Mouse (Mus musculus) kidney, adult 11 months (tissue): ENCODE measurements around the gene Tceal5.
A peak's percentile ranks its signal among the peaks of the same experiment; 100 is the strongest.
"Not testable (repeated sequence)": the region's sequence is repeated elsewhere in the genome, so short reads cannot be mapped to it uniquely, and the experiment has no call there.

ENCODE experiments used
- DNase-seq: peaks from one replicate; pipeline ENCODE4 v3.0.0; 2022

The Tceal5 gene

DNA sequence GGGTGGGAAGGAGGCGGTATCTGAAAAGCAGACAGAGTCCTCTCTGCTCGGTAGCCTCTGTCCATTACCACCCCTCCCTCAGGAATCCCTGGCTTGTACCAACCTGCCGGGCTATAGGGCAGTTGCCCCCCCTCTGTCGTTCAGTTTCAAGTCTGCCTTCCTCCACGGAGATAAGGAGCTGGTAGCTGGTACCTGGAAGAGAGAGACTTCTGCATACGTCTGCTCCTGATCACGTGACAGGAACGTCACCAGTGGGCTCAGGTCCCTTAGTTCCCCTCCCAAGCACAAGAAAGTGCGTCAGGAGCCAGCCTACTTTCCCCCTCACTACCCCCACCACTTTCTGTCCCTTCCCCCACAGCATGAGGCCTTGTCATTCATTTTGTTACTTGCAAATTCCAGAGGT lies at the start of gene Tceal5:
Tceal5 (minus strand) TSS at position 213 of the 403 bp plus-strand sequence.
- no peak for DNase-seq

DNA sequence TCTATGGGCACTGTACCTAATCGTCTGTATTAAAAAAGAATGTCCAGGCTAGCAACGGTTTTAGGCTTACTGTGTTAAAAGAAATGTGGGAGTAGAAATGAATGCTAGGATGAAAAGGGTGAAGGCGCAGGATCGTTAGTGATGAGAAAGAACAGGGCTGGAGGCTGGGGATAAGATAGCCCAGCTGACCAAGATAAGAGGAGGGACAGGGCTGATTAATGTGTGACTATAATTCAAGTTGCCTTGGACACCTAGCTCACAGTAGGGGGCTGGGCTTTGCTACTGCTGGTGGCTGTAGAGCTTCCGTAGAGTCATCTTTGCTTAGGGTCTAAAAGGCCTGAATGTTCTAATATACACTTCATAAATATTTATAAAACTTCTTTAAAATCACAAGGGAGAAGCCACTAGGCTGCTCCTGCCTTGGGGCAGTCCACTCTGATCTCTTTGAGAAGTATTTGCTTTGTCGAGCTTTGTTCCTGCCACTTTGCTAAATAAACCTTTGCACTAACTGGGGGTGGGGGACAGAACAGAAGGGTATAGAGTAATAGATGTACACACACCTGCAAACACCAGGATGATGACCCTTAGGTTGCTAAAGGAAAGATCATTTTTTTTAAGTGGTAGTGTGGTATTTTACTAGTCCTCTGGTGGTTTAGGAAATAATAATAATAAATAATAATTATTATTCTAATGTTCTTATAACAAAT lies 48.5 kb upstream of the Tceal5 start:
- DNase-seq, result no peak

DNA sequence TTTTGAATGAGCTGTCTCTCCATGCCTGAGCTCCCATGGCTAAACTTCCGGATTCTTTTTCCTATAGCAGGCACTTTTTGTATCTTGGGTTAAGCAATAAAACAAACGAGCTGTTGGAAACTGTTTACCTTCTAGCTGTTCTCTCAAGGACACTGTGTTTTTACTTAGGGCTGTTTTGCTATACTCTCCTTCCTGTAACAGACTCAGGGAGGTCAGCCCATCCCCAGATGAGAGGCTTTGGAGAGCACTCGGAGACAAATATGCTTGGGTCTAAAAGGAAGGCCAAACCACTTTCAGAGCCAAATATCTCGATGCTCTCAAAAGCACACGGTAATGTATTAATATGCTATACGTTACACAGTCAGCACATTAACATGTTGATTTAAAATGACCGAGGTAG lies 46.0 kb upstream of the Tceal5 start:
- no peak for DNase-seq

DNA sequence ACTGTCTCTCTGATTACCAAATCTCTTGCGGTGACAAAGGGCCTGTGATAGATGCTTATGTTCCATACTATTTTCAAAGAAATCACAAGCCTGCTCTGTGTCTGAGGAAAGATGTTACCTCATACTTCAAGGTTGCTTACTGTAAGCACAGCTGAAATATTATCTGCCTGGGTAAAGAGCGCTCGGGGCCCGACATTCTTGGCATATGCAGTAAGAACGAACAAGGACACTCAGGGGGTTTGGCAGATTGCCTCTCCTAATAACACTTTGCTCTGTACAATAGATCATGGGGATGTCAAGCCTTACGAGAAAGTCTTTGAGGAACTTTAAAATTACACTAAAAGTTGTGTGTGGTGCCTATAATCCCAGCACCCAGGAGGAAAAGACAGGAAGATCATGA lies 45.1 kb upstream of the Tceal5 start:
- DNase-seq, result no peak

DNA sequence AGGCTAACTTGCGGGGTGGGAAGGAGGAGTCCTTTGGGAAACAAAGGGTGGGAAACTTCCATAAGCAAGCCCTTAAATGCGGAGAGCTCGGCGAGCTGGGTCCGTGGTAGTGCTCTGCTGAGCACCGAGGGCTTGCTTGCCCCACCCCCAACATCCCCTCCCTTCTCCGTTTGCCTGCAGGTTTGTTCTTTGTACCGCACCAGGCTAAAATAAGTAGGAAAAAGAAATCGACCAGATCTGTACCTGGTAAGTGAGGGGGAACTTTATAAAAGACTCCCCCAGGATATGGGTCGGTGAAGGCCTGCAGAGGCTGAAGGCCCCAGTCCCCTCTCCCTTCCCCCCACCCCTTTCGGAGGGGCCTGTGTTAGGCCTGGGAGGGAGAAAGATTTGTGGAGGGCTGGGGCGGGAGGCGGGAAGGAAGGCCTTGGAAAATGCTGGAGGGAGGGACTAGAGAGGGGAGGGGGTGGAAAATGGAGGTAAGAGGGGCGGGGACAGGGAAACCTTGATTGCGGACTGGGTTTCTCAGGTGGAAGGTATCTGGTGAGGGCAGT lies 41.9 kb upstream of the Tceal5 start:
- DNase-seq, result peak; percentile 5

DNA sequence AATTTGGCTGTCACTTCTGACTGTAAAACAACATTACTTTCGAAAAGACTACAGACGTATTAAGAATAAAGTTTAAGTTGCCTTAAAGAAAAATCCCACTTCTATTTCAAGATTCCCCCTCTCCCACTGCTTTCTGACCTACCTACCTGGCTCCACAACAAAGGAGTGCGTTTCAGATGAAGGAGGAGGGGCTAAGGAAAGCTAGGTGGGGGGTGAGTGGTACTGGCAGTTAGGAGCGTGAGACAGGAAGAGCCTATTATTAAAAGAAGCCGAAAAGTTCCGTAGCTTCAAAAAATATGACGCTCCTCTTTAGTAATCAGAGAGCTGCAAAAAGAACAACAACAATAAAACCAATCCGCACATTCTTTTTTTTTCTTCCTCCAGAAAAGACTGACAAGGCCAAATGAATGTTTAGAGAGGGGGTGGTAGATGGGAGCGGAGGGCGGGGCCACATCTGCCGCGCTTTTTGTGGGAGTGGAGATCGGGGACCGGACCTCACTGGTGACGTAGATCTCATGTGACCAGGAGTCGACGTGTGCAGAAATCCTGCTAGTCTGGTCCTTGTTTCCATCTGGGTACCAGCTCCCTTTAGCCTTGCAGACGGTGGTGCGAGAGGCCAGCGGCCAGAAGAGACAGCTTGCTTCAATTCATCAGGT lies 41.0 kb upstream of the Tceal5 start, which contains the start of gene Tceal9:
Tceal9 (plus strand) TSS at position 506 of the 656 bp plus-strand sequence.
- peak; percentile 76 for DNase-seq

DNA sequence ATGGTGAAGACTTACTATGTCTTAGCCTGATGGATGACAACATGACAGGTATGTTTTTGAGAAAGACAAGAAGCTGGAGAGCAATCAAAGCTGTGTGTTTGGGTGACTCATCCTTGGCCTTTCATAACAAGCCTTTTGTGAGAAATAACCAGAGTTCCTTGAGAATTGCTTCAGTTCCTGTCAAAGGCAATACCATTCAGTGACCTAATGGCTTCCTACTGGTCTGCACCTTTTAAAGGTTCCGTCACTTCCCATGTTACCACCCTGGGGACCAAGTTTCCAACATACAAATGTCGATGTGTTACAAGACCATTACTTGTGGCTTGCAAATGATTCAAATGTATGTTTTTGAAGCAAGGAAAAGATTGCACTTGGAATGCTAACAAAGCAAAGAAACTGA lies 39.5 kb upstream of the Tceal5 start:
- no peak for DNase-seq

DNA sequence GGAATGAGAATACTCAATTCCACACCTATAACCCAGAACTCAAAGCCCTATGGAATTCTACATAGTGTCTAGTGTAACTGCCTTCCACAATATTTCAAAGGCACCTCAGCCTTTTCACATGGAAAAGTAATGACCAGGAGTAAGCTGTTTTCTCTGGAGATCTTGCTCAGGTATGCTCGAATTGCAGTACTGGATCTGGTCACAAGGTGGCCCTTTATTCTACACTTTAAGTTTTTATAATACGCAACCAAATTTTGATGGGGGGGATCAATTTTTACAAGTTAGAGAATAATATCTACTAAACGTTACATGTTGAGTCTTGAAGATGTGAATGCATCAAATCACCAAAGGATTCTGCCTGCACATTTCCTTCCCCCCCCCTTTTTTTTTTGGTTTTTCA lies 34.4 kb upstream of the Tceal5 start:
- DNase-seq, result no peak

DNA sequence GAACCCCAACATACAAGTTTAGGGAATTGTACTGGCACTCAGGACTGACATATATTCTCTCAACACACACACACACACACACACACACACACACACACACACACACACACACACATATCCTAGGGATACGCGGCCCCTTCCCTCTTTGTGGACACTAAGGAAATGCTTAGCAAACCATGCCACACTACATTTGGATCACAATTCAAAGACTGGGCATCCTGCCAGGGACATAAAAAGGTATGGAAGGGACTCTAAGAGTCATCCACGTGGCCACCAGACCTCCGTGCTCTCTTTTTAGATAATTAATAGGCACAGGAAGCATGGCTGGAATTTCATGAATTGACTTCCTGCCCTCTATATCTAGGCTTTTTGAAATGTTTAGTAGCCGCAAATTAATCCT lies 24.1 kb upstream of the Tceal5 start:
- no peak for DNase-seq

DNA sequence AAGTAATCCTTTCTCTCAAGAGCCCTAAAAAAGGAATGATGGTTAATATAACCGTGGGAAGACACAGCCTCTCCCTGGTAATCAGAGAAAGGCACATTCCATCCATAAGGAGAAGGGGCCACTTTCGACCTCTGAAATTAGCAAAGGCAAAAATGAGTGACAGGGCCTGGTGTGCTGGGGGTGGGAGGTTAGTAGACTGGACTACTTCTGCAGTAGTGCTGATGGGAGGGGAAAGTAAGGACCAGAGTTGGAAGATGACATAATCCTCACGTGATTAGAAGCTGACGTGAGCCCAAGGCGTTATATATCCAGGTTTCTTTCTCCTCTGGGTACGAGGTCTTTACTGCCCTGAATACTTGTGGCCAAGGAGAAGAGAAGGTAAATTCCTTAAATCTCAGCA lies 20.0 kb upstream of the Tceal5 start:
- no peak for DNase-seq

DNA sequence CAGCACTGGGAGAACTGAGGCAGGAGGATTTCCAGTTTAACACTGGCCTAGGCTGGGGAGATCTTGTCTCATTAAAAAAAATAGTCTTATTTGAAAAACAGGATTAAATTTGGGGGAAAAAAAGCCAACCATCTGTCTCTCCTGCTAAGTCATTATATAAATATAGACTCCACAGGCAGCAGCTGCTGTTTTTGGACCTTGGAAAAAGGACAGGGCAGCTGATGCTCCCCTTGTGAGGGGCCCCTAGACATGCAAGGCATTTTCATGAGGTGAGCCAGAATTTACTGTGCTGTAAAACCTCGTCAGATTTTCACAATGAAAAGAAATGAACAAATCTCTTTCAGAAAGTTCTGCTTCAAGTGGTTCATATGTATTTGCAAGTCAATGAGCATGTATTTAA lies 12.6 kb upstream of the Tceal5 start:
- no peak for DNase-seq

DNA sequence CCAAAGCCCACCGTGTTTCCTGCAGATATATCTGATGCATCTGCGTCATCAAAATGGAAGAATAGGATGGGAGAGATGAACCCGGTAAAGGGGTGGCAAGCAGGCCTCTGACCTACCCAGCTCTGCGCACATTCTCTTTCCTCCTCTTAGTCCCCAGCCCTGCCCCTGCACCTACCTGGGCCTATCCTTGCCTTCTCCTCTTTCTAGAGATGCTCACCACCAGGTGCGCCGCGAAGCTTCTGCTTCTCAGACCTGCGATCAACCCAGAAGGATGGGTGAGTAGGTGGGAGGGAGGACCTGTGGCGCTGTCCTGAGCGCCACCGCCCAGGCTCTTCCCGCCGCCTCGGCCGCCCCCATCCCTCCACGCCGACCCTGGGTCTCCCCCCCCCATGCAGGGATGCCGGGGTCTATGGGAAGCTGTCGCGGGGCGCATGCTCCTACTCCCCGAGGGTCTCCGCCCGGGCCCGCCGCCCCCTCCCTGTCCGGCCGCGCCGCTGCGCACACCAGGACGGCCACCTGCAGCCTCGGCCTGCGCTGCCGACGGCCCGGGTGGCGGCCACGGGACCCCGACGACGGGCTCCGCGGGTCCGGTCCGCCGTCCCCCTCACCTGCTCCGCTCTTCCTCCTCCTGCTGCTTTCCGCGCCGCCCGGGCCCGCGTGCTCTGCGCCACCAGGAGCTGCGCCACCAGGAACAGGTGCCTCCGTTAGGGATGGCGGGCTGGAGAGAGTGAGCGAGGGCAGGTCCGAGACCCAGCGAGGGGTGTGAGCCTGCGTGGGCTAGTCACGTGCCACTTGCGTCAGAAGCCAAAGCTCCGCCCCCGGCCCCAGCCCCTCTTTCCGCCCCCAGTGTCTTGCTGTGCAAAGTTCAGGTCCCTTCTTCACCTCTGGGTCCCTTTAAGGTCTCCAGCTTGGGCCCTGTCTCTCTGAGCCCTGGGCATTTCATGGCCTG lies 11.3 kb upstream of the Tceal5 start, which contains the start of the genes Tceal7 and Bex1:
Tceal7 (plus strand) TSS at position 51 of the 949 bp plus-strand sequence.
Bex1 (minus strand) TSS at position 785 of the 949 bp plus-strand sequence.
- not testable (repeated sequence) for DNase-seq

DNA sequence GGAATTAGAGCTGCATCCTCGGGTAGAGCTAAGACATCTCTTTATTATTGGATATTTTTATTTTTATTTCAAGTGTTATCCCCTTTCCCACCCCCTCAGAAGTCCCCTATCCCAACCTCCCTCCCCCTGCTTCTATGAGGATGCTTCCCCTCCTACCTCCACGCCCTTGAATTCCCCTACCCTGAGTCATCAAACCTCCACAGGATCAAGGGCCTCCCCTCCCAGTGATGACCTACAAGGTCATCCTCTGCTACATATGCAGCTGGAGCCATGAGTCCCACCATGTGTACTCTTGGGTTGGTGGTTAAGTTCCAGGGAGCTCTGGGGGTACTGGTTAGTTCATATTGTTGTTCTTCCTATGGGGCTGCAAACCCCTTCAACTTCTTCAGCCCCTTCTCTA lies 9.7 kb upstream of the Tceal5 start:
- no peak for DNase-seq

DNA sequence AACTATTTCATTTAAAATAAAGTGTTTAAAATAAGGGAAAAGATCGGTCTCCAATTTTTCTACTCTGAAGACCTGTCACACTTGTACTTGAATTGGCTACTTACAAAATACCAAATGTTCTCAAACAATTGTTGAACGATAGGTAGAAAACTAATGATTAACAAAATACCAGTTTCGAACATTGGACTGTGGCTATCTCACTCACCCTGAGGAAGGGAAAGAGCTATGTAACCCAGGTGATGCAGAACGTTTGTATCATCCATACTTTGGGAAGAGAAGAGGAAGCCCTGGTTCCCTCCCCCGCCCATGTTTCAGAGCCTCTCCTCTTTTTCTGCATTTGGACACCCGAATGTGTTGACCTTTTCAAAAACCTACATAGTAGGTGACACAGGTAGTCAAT lies 730 bp upstream of the Tceal5 start:
- DNase-seq, result no peak

DNA sequence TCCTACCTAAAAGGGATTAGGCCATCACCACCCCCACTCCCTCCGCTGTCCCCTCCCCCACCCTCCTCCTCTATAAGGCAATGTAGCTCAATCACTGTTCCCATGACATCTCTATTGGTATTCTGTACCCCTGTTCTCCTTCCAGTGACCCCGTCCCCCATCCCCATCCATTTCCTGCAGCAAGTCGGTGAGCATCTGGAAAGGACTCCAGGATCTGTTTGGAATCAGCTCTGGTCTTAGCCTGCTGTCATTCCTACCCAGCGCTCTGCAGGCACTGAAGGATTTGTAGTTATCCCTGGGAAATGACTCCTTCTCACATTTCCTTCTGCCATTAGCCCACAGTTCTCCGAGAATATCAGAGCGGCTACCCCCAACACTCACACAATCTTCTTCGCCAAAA lies 419 bp downstream of the Tceal5 start:
- no peak for DNase-seq

DNA sequence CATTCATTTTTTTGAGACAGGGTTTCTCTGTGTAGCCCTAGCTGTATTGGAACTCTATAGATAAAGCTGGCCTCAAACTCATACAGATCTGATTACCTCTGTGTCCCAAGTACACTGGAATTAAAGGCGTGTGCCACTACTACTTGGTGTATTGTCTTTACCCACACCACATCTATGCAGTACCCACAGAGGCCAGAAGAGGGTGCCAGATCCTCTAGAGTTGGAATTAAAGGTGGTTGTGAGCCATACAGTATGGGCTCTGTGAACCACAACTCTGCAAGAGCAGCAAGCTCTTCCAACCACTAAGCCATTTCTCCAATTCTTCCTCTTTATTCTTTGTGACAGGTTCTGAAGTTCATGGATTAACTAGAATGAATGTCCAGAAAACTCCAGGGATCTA lies 6.8 kb downstream of the Tceal5 start:
- no peak for DNase-seq

DNA sequence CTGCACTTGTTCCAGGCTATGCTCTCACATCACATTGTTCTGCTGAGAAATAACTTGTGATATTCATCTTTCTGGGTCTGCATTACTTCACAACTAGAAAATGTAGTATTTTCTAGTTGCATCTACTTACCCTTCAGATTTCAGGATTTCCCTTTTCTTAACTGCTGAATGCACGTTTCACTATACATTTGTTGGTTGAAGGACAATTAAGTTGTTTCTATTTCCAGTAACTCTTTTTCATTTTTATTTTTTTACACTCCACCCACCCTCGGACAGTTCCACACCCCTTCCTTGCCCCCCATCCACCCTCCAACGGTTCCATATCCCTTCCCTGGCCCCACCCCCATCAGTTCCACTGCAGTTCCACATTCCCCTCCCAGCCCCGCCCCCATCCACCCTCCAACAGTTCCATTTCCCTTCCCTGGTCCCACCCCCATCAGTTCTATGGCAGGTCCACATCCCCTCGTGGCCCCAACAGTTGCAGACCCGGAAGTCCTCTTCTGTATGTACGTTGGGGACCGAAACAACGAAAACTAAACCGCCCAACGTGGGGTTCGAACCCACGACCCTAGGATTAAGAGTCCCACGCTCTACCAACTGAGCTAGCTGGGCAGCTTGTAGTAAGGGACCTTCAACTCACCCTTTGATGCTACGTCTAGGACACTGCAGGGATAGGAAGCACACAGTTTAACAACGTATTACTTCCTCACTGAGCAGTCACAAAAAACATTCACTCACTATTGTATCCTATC lies 8.3 kb downstream of the Tceal5 start:
- no peak for DNase-seq

DNA sequence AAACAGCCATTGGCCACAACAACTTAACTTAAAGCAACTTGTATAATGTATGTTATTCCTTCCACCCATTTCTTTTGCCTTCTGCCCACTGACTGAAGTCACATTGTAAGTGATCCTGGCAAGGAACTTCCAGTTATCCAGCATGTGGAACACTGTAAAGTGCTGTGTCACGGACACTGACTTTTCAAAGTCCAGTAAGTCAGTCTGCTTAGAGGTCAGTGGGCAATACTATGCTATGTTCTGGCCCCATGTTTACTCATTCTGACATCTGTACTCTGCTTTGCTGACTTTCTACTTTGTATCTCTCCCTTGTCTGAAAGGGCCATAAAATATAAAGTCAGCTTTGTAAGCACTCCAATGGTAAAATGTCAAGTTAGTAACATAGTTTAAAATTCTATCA lies 20.6 kb downstream of the Tceal5 start:
- DNase-seq, result no peak

DNA sequence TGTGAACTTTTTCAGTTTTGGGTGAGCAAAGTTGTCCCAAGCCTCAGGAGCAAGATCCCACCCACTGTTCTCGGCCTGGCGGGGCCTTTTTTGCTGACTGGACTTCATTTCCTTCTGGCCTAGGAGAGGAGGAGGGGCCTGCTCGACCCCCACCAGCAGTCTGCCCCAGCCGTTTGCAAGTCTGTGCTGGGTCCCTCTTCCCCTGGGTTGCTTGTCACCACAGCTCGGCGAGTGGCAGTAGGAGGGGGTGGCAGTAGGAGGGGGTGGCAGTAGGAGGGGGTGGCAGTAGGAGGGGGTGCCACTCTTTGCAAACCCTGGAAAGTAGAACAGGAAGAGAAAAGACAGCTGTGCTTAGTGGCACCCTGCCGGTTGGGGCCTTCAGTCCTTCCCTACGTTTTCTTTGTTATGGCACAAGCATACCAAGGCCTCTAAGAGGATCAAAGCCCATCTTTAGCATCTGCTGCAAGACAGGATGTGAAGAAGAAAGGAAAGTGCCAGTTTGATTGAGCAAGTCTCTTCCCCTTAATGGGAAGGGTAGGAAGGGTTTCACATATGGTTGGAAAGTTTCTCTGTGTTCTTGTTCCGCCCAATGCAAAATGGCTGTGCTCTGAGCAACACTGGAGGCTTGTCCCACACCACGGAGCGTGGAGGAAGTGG lies 22.7 kb downstream of the Tceal5 start:
- no peak for DNase-seq

DNA sequence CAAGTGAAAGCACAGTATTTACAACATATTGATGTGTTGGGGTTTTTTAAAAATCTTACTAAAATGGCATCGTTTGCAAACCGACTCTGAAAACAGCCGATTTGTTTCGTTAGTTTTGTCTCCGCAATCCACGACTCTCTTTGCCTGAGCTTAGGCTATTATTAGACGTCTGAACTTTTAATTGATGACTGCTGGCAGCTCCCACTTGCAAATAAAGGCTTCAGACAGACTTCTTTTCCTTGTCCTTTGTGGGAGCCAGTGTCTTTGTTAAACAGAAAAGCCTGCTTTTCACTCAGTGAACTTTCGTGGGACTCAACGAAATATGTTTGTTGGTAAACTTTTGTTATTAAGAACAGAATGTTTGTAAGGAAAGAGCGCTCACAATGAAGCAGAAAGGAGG lies 30.9 kb downstream of the Tceal5 start:
- DNase-seq, result no peak

DNA sequence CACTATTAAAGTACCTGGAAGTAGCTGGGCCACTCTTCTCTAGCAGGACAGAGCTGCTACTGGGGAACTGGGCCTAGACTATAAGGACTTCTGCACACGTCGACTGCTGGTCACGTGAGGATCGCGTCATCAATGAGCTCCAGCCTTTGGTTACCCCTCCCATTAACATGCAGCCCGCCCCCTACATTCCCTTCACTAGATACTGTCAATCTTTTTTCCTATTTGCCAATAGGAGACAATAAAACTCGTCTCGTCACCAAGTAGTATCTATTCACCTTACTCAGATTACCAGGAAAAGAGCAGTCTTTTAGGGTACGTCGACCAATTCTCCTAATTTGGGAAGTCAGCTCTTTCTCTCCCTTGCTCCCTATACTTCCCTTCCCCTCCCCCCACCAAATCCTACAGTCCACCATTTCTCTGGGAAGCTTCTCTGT lies 31.5 kb downstream of the Tceal5 start, which contains the start of gene Tceal8:
Tceal8 (minus strand) TSS at position 225 of the 434 bp plus-strand sequence.
- DNase-seq, result peak; percentile 83
